Mouse (Mus musculus): ENCODE results near the gene Zfp467. TPM values are rescaled to one million over a fixed set of nuclear protein-coding genes. Genes with fewer than 3 reads are reported as not detected.

Gene Zfp467
- polyA plus RNA-seq, 1 experiment = 37.0 TPM

DNA sequence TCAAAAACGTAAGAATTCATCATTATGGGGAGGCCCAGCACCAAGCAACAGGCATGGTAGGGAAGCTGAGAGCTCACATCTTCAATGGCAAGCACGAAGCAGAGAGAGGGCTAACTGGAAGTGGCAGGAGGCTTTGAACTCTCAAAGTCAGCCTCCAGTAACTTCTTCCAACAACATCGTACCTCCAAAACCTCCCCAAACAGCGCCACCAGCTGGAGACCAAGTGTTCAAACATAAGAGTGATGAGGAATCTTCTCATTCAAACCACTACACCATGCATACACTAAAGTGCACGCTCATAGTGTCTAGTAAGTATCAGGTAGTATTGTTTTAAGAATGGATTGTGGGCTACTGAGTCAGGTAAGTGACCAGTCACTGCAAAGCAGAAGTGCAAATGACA is 21.6 kb downstream of the Zfp467 start:
- no peak for TF ChIP-seq POLR2A (IDR thresholded peaks at IDR 0.05; ENCODE audit: borderline replicate concordance, extremely low read depth, insufficient read depth, insufficient read length, poor library complexity, severe bottlenecking)
- no peak for TF ChIP-seq CTCF (IDR thresholded peaks at IDR 0.05; ENCODE audit: borderline replicate concordance, extremely low read depth, insufficient read depth, insufficient read length)
- no peak for DNase-seq (ENCODE audit: low read depth)

DNA sequence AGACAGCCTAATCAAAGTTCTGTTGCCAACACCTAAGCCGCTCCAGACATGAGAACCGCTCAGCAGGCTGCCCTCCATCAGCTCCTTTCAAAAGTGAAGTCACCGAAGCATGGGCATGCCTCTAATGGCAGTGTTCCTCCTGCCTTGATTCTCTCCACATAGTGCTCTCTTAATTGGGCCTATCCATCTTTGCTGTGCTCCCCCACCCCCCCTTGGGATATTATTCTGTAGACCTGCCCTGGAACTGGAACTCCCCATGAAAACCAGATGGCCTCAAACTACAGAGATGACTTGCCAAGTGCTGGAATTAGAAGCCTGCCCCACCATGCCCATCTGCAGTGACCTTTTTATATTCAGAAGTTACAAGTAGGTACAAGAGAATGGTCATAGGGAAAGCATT is 22.3 kb downstream of the Zfp467 start:
- no peak for DNase-seq (ENCODE audit: low read depth)
- no peak for TF ChIP-seq POLR2A (IDR thresholded peaks at IDR 0.05; ENCODE audit: borderline replicate concordance, extremely low read depth, insufficient read depth, insufficient read length, poor library complexity, severe bottlenecking)
- no peak for TF ChIP-seq CTCF (IDR thresholded peaks at IDR 0.05; ENCODE audit: borderline replicate concordance, extremely low read depth, insufficient read depth, insufficient read length)

DNA sequence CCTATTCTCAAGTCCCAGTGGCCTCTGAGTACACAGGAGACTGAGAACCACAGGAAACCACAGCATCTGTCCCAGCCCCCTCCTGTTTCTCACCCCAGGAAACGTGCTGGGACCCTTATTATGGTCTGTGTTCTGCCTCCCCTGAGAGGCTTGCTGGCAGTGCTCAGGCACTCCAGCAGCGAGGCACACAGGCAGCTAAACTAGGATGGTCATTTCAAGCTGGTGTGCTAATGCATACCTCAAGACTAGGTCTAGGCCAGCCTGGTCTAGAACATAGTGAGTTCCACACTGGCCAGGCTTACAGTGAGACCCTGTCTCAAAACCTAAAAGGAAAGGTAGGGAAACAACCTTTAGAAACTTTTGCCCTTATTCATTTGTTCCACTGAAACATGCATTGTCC is 25.0 kb downstream of the Zfp467 start:
- TF ChIP-seq POLR2A (IDR thresholded peaks at IDR 0.05; ENCODE audit: borderline replicate concordance, extremely low read depth, insufficient read depth, insufficient read length, poor library complexity, severe bottlenecking) (no peak), CTCF (IDR thresholded peaks at IDR 0.05; ENCODE audit: borderline replicate concordance, extremely low read depth, insufficient read depth, insufficient read length) (no peak)
- no peak for DNase-seq (ENCODE audit: low read depth)

DNA sequence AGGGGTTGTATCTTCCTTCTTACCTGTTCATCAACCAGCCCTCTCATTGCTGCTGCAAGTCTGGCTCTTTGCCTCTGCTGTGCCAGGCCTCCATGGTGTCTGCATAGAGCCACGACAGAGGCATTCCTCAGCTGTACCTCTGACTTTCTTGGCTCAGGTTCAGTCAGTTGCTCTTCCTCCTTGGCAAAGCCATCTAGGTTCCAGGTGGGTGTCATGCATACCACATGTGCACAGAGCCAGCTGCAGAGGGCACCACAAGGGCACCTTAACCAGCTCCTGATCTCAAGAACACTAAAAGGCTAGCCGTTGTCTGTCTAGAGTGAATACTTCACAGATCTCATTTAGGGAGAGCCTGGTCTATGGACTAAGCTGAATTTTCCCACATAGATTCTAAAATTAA is 29.1 kb downstream of the Zfp467 start:
- TF ChIP-seq POLR2A (IDR thresholded peaks at IDR 0.05; ENCODE audit: borderline replicate concordance, extremely low read depth, insufficient read depth, insufficient read length, poor library complexity, severe bottlenecking) (no peak), CTCF (IDR thresholded peaks at IDR 0.05; ENCODE audit: borderline replicate concordance, extremely low read depth, insufficient read depth, insufficient read length) (no peak)
- no peak for DNase-seq (ENCODE audit: low read depth)

DNA sequence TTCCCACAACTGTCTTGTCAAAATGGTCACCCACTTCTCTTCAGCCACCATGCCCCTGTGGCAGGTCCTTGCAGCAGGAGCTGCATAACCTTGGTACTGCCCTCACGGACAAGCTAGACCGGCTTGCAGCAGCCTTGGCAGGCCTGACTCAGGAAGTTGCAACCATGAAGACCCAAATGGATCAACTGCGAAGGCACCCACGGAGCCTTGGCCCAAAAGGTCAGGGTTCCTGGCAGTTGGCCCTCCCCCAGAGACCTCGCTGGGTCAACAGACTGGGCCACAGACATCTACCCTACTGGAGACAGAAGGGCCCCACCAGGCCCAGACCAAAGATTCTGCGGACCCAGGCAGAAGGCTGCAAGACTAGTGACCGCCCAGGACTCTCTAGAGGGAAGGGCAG is 30.0 kb downstream of the Zfp467 start:
- no peak for DNase-seq (ENCODE audit: low read depth)
- TF ChIP-seq POLR2A (IDR thresholded peaks at IDR 0.05; ENCODE audit: borderline replicate concordance, extremely low read depth, insufficient read depth, insufficient read length, poor library complexity, severe bottlenecking) (no peak), CTCF (IDR thresholded peaks at IDR 0.05; ENCODE audit: borderline replicate concordance, extremely low read depth, insufficient read depth, insufficient read length) (no peak)

DNA sequence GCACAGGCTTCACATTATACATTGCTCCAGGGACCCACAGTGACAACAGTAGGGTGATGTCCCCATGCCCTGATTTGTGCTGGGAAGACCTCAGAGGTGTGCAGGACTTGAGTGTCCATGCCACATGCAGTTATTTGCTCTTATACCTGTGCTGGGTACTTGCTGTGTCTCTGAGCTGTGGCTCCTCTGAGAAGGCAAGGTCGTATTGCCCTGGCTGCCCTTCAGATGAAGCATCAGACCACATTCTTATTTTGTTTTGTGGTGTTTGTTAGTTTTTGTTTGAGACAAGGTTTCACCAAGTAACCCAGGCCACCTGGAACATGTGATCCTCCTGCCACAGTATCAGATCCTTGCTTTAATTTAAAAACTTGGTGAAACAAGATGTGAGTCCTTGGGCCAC is 30.7 kb downstream of the Zfp467 start:
- DNase-seq (ENCODE audit: low read depth) = no peak
- no peak for TF ChIP-seq POLR2A (IDR thresholded peaks at IDR 0.05; ENCODE audit: borderline replicate concordance, extremely low read depth, insufficient read depth, insufficient read length, poor library complexity, severe bottlenecking)
- no peak for TF ChIP-seq CTCF (IDR thresholded peaks at IDR 0.05; ENCODE audit: borderline replicate concordance, extremely low read depth, insufficient read depth, insufficient read length)

DNA sequence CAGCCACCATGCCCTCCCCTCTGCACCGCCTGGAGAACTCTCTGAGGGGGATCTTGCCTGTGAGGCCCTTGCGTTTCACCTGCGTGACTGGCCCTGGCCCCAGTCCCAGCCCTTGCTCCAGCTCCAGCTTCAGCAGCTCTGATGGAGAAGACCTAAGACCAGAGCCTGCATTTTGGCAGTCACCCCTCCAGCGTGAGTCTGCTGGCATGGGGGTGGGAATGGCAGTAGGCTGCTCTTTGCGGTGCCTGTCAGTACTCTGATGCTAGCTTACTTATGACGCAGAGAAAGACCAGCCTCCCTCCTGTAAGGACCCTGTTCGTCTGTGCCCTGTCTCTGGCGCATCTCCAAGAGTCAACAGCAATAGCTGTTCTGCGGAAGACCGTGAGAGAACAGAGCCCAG is 32.5 kb downstream of the Zfp467 start:
- DNase-seq (ENCODE audit: low read depth) = no peak
- TF ChIP-seq CTCF (IDR thresholded peaks at IDR 0.05; ENCODE audit: borderline replicate concordance, extremely low read depth, insufficient read depth, insufficient read length) (no peak), POLR2A (IDR thresholded peaks at IDR 0.05; ENCODE audit: borderline replicate concordance, extremely low read depth, insufficient read depth, insufficient read length, poor library complexity, severe bottlenecking) (no peak)

DNA sequence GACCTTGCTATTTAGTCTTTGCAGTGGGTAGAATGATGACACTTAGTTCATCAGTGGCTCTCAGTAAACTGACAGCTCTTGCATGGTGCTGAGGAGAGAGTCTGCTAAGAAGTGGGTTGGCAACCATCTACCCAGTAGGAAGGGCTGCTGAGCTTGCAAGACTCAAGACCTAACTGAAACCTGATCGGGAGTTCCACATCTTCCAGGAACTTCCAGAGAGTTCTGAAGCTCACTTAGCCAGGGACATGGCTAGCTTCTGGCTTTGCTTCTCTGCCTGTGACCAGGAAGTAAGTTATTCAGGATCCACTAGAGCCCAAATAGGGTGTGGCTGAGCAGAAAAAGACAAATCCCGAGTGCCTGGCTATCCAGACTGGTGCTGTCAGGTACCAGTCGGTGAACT is 33.0 kb downstream of the Zfp467 start:
- DNase-seq (ENCODE audit: low read depth) = no peak
- no peak for TF ChIP-seq CTCF (IDR thresholded peaks at IDR 0.05; ENCODE audit: borderline replicate concordance, extremely low read depth, insufficient read depth, insufficient read length)
- TF ChIP-seq POLR2A (IDR thresholded peaks at IDR 0.05; ENCODE audit: borderline replicate concordance, extremely low read depth, insufficient read depth, insufficient read length, poor library complexity, severe bottlenecking) = no peak

DNA sequence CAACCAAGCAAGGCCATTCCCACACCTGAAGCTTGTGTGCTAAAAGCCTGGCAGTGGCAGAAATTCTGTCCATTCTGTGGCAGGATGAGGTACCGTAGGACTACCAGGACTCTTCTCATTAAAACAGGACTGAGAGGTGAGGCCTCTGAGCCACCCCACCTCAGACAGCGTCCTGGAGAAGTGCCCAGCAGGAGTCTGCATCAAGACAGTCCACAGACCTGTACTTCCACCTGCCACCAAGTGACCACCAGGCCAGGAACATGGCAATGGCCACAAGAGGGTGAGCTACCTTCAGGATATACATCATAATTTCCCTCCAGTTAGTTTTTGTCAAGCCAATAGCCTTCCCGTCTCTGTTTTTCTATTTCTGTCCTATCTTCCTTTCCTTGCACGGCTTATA is 33.5 kb downstream of the Zfp467 start:
- no peak for DNase-seq (ENCODE audit: low read depth)
- TF ChIP-seq POLR2A (IDR thresholded peaks at IDR 0.05; ENCODE audit: borderline replicate concordance, extremely low read depth, insufficient read depth, insufficient read length, poor library complexity, severe bottlenecking) (no peak), CTCF (IDR thresholded peaks at IDR 0.05; ENCODE audit: borderline replicate concordance, extremely low read depth, insufficient read depth, insufficient read length) (0 out of 2 replicates have a peak, but pooled peaks have one; percentile 3)

DNA sequence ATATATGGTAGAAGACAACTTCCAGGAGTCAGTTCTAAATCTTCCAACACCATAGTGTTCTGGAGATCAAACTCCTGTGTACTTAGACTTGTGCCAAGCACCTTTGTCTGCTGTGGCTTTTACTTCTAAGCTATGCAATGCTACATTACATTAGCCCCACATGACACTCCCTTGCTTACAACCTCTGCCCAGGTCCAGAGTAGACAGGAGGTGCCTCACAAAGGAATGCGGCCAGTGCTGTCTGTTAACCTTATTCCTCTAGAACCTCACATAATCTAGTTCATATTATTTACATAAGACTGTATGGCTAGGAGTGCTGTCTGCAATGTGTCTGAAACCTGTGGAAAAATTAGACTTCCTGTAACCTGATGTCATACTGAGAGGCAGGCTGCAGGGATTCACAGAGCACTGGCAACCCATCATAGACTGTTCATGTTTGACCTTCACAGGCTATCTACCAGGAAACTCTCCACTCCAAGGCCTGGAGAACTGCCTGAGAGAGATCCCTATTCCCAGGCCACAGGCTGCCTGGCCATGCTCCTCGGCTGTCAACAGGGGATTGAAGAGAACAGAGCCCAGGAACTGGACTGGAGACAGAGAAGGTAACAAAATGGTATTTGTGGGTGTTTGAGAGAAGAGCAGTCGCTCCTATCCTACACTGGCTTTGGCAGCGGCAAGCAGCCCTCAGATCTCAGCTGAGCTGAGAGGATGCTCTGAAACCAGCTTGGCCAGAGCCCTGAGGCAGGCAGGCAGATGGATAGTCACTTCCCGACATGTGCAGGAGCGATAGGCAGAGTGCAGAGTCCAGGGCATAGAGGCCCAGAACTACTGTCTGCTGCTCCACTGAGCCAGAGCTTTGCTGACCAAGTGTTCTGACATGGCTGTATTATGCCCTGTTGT is 34.2 kb downstream of the Zfp467 start:
- no peak for DNase-seq (ENCODE audit: low read depth)
- TF ChIP-seq POLR2A (IDR thresholded peaks at IDR 0.05; ENCODE audit: borderline replicate concordance, extremely low read depth, insufficient read depth, insufficient read length, poor library complexity, severe bottlenecking) (no peak), CTCF (IDR thresholded peaks at IDR 0.05; ENCODE audit: borderline replicate concordance, extremely low read depth, insufficient read depth, insufficient read length) (no peak)

DNA sequence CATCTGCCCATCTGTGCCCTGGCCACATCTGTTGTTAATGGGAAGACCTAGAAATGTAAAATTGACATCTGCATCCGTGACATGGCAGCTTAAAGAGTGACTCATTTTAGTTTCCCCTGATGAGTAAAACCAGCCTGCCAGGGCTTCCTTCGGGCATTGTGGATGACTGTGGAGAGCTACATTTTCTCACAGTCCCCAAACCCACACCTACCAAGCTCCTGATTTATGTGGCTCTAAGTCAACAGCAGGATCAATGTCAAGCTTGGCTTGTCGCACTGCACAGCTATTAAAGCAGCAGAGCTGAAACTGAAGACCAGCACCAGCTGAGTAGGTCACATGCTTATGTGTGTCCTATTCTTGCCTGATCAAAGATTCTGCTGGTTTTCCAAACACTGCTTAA is 35.1 kb downstream of the Zfp467 start:
- no peak for TF ChIP-seq POLR2A (IDR thresholded peaks at IDR 0.05; ENCODE audit: borderline replicate concordance, extremely low read depth, insufficient read depth, insufficient read length, poor library complexity, severe bottlenecking)
- TF ChIP-seq CTCF (IDR thresholded peaks at IDR 0.05; ENCODE audit: borderline replicate concordance, extremely low read depth, insufficient read depth, insufficient read length) = no peak
- no peak for DNase-seq (ENCODE audit: low read depth)

All from brain, embryonic 14.5 days (tissue).